In the genomic region with DNA sequence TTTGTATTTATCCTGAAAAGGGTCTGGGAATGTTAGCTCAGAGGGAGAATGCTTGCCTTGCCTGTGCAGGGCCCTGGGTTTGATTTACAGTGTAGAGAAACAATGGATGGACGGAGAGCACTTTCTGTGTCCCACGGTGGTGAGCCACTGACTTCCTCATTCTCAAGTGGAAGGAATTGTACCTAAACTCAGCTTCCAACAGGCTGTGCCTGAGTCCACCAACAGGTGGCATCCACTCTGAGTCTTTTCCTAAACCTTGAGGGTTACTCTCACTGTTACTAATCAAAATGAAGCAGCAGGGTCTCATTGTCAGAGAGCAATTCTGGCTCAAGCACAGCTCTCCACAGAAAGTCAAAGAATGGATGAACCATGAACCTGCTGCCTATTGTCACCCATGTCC, we compare ENCODE assay signal across 9 mouse cellular contexts. TPM values are rescaled to one million over a fixed set of nuclear protein-coding genes. Genes with fewer than 3 reads are reported as not detected.
DNase-seq lines count a peak whose midpoint lies in the region; ATAC-seq lines count a peak whose summit lies in the region.
"Had no signal": no experiment of that assay in that cellular context is flagged by ENCODE, and none has a peak within 500 bp of the region (broad histone marks: within the 10 kb centered on the region; RNA-seq: fewer than 3 reads in every experiment).

No protein-coding gene starts in this region.

- ATAC-seq in embryonic facial prominence, embryonic 14.5 days (ENCODE audit: low read depth), result no peak
- ATAC-seq in megakaryocyte progenitor cell, adult 5-6 weeks (replicated peaks; ENCODE audit: poor library complexity), result peak; percentile 99

- H3K9ac ChIP-seq in embryonic facial prominence, embryonic 14.5 days (ENCODE audit: low read depth, low read length), result no peak overlapping the region
- H3K9ac ChIP-seq: neural tube, embryonic 12.5 days had no signal

- H3K4me1 ChIP-seq in embryonic facial prominence, embryonic 14.5 days (ENCODE audit: control insufficient read depth, insufficient read depth, low read length), result no peaks in the 10 kb centered on the region
- H3K4me1 ChIP-seq: neural tube, embryonic 12.5 days had no signal

- no peaks in the 10 kb centered on the region for H3K27me3 ChIP-seq in embryonic facial prominence, embryonic 14.5 days (replicated peaks; ENCODE audit: control insufficient read depth, insufficient read depth, low read length)
- H3K27me3 ChIP-seq: neural tube, embryonic 12.5 days had no signal

- DNase-seq in heart, postnatal 10 days, result peak; percentile 32 to 53
- no peak for DNase-seq in heart, postnatal 25 days (ENCODE audit: low spot score)
- peak; percentile 58 for DNase-seq in testis, postnatal 10 days (ENCODE audit: low spot score)
- no peak for DNase-seq in testis, postnatal 14 days (ENCODE audit: low spot score)
- DNase-seq in embryonic facial prominence, embryonic 14.5 days (ENCODE audit: low spot score), result peak; percentile 39
- no peak for DNase-seq in T-cell, adult 2 months (ENCODE audit: low spot score)
- no peak for DNase-seq in heart, adult 8-10 months (ENCODE audit: low spot score)

- 37% methylated on average over 2 of the region's 2 CpGs for WGBS in embryonic facial prominence, embryonic 14.5 days

- H3K27ac ChIP-seq in embryonic facial prominence, embryonic 14.5 days (replicated peaks; ENCODE audit: low read depth, low read length), result no peak overlapping the region
- H3K27ac ChIP-seq: neural tube, embryonic 12.5 days had no signal

- no peak overlapping the region for H3K4me3 ChIP-seq in embryonic facial prominence, embryonic 14.5 days (ENCODE audit: low read depth, low read length)
- H3K4me3 ChIP-seq: neural tube, embryonic 12.5 days had no signal

- intact Hi-C loops in heart, postnatal 10 days (cut with DNase I), result no loop called here
- intact Hi-C loops in heart, postnatal 25 days (cut with DNase I), result loop anchor here (2.0 kb wide), 1 partner anchor 200 kb away; no protein-coding TSS in a partner anchor

- H3K4me2 ChIP-seq in embryonic facial prominence, embryonic 14.5 days (ENCODE audit: low read depth, low read length), result no peak overlapping the region
- H3K4me2 ChIP-seq: neural tube, embryonic 12.5 days had no signal

- H3K9me3 ChIP-seq in embryonic facial prominence, embryonic 14.5 days (ENCODE audit: control insufficient read depth, low read length), result peaks cover 11% of the 10 kb centered on the region; the same call in 1 of the 2 replicates

- no peaks in the 10 kb centered on the region for H3K36me3 ChIP-seq in embryonic facial prominence, embryonic 14.5 days (ENCODE audit: control insufficient read depth, insufficient read depth, low read length)
- H3K36me3 ChIP-seq: neural tube, embryonic 12.5 days had no signal

RNA-seq across cellular contexts. Expression of gene Tex10, which starts 8.0 kb away (rescaled TPM):
- total RNA-seq in heart, postnatal 10 days (2021), result 10 to 100 TPM; 12.1 to 12.3 TPM
- 1 to 10 TPM; 7.6 to 8.2 TPM for total RNA-seq in heart, postnatal 25 days (2021)
- 54.0 and 62.9 TPM in 2 replicates for polyA plus RNA-seq in embryonic facial prominence, embryonic 14.5 days (2014; fragmentation: Nextera tagmentation; extraction: Ambion mirVana)
- total RNA-seq in megakaryocyte progenitor cell, adult 5-6 weeks (2015), result 63.1 and 80.1 TPM in 2 replicates
- total RNA-seq in megakaryocyte progenitor cell, adult 5-6 weeks (2017), result 41.7 and 58.1 TPM in 2 replicates
- total RNA-seq in heart, adult 8-10 months (2022), result 10 to 100 TPM in 1 of 4 experiments, 1 to 10 TPM in 3; 7.6 to 10.3 (median 8.3) TPM

RNA-seq across cellular contexts. Expression of gene Msantd3, which starts 58.4 kb away (rescaled TPM):
- total RNA-seq in heart, postnatal 10 days (2021), result 10 to 100 TPM; 30.9 to 31.2 TPM
- 10 to 100 TPM; 21.4 to 21.5 TPM for total RNA-seq in heart, postnatal 25 days (2021)
- polyA plus RNA-seq in embryonic facial prominence, embryonic 14.5 days (2014; fragmentation: Nextera tagmentation; extraction: Ambion mirVana), result 22.3 and 28.4 TPM in 2 replicates
- 55.1 and 62.9 TPM in 2 replicates for total RNA-seq in megakaryocyte progenitor cell, adult 5-6 weeks (2015)
- 59.6 and 68.9 TPM in 2 replicates for total RNA-seq in megakaryocyte progenitor cell, adult 5-6 weeks (2017)
- total RNA-seq in heart, adult 8-10 months (2022), result 10 to 100 TPM; 15.8 to 22.8 (median 19.3) TPM

Comparison
In these comparisons a context has a peak if more than half of its experiments do, and no peak if none do; other contexts are left out.
1. DNase-seq: peak in heart, postnatal 10 days (2 of 2), testis, postnatal 10 days (single experiment) and embryonic facial prominence, embryonic 14.5 days (single experiment); none in heart, postnatal 25 days (single experiment), testis, postnatal 14 days (single experiment), T-cell, adult 2 months (single experiment) and heart, adult 8-10 months (single experiment).